Mouse (Mus musculus): ENCODE data around the gene Gpr152. TPM values are rescaled to one million over a fixed set of nuclear protein-coding genes. Genes with fewer than 3 reads are reported as not detected.

The Gpr152 gene
- polyA plus RNA-seq, 1 experiment from 2014 or later = not detected

GRCm38 (mm10) chr19:4184976-4185975, 45.7 kb downstream of the Gpr152 start:
- ATAC-seq (no peak), DNase-seq (ENCODE audit: low read depth, low spot score) (no peak)
- POLR2A ChIA-PET = interaction anchor here (0.6 to 1.0 kb wide), 2 partner anchors 22 to 135 kb away, joined by 3 read pairs; partner anchors contain the start of gene Rps6kb2
- no peaks in the 10 kb centered on the region for H3K27me3 ChIP-seq
- TF ChIP-seq CTCF (IDR thresholded peaks at IDR 0.05) = no peak
- in situ Hi-C loops (cut with MboI; ENCODE audit: low pct_unique_long_range_greater_than_20kb) = no loop called here
- CTCF ChIA-PET = interaction anchor here (1.1 kb wide), 1 partner anchor 10 kb away, joined by 3 read pairs; the partner anchor contains the start of gene Carns1

GRCm38 (mm10) chr19:4187303-4187702, 47.7 kb downstream of the Gpr152 start:
- POLR2A ChIA-PET = no interaction called here
- CTCF ChIA-PET = interaction anchor here (1.2 to 1.7 kb wide), 2 partner anchors 9 to 17 kb away, joined by 4 read pairs; no protein-coding TSS in a partner anchor
- no peaks in the 10 kb centered on the region for H3K27me3 ChIP-seq
- DNase-seq (ENCODE audit: low read depth, low spot score) (no peak), ATAC-seq (no peak)
- in situ Hi-C loops (cut with MboI; ENCODE audit: low pct_unique_long_range_greater_than_20kb) = no loop called here
- TF ChIP-seq CTCF (IDR thresholded peaks at IDR 0.05) = no peak

DNA sequence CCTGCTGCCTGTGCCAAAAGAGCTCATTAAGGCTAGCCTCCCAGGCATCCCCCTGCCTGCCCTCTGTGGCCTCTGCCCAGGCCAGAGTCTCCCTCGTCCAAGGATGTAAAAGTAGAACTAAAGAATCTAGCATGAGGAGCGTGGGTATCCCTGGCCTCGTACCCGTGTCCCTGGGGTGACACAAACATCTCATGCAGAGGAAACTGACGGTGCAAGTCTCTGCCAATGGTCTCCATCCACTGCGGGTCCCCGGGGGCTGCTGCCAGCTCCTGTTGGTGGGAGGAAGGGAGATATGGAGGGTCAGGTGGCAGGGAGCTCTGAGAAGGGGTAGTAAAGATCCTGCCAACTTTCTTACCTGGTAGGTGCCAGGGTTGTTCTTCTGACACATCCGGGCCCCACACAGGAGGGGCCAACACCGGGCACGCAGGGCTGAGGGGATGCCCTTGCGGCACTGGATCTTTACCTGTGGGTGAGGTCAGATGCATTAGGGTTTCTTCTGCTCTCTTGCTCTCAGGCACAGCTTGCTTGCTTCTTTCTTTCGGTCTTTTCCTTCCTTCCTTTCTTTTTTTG, 49.5 kb downstream of the Gpr152 start:
- in situ Hi-C loops (cut with MboI; ENCODE audit: low pct_unique_long_range_greater_than_20kb) = no loop called here
- DNase-seq (ENCODE audit: low read depth, low spot score) (no peak), ATAC-seq (no peak)
- H3K27me3 ChIP-seq = no peaks in the 10 kb centered on the region
- POLR2A ChIA-PET = interaction anchor here (1.3 kb wide), 1 partner anchor 10 kb away, joined by 3 read pairs; no protein-coding TSS in a partner anchor
- CTCF ChIA-PET = interaction anchor here (0.9 kb wide), 1 partner anchor 10 kb away, joined by 3 read pairs; no protein-coding TSS in a partner anchor
- no peak for TF ChIP-seq CTCF (IDR thresholded peaks at IDR 0.05)

GRCm38 (mm10) chr19:4190831-4191334, 51.3 kb downstream of the Gpr152 start, which contains the start of gene Tbc1d10c:
Tbc1d10c (minus strand) TSS chr19:4191284.
- ChIA-PET CTCF (interaction anchor here (2.8 kb wide), 1 partner anchor 18 kb away, joined by 6 read pairs; no protein-coding TSS in a partner anchor), POLR2A (interaction anchor here (0.6 to 2.0 kb wide), 2 partner anchors 21 to 157 kb away, joined by 4 to 22 read pairs; no protein-coding TSS in a partner anchor)
- H3K27me3 ChIP-seq = no peaks in the 10 kb centered on the region
- no peak for TF ChIP-seq CTCF (IDR thresholded peaks at IDR 0.05)
- ATAC-seq (no peak), DNase-seq (ENCODE audit: low read depth, low spot score) (no peak)
- in situ Hi-C loops (cut with MboI; ENCODE audit: low pct_unique_long_range_greater_than_20kb) = no loop called here

DNA sequence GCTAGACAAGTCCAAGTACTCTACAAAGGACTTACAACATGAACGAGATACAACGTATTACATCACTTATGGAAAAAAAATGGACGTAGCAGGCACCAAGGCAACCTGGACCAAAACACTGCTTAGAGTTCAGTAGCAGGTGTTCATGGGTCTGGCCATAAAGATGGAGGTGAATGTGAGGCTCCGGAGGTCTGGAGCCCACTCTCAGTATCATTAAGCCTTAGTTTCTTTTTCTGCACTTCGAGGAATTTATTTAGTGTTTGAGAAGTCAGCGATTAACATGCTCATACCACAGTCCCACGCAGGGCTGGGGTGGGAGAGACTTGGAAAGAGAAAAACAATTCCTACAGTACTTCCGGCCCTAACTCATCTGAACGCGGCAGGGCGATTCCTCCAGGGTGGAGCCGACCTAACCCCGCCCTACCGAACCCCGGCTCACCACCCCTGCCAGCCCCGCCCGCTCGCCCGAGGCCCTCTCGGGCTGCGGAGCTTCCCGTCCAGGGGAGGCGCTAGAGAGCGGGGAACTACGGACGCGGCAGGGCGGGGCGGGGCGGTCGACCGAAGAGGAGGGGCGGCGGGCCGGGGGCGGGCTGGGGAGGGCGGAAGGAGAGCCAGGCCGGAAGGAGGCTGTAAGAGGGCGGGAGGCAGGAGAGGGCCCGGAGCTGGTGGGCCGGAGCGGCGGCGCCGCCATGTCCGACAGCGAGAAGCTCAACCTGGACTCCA, 52.1 kb downstream of the Gpr152 start, which contains the start of gene Ppp1ca:
Ppp1ca (plus strand) TSS at position 538 of the 723 bp plus-strand sequence.
- no peak for TF ChIP-seq CTCF (IDR thresholded peaks at IDR 0.05)
- ChIA-PET POLR2A (interaction anchor here (0.8 to 2.1 kb wide), 8 partner anchors 10 to 62 kb away, joined by 3 to 22 read pairs (median 6); partner anchors contain the start of genes AC109138.7, Clcf1 and Rad9a), CTCF (interaction anchor here (0.5 to 2.8 kb wide), 9 partner anchors 9 to 36 kb away, joined by 3 to 6 read pairs (median 3); no protein-coding TSS in a partner anchor)
- ATAC-seq (peak; percentile 91), DNase-seq (ENCODE audit: low read depth, low spot score) (peak; percentile 66)
- in situ Hi-C loops (cut with MboI; ENCODE audit: low pct_unique_long_range_greater_than_20kb) = no loop called here
- H3K27me3 ChIP-seq = no peaks in the 10 kb centered on the region

- TF ChIP-seq CTCF (IDR thresholded peaks at IDR 0.05) = no peak
- ATAC-seq (no peak), DNase-seq (ENCODE audit: low read depth, low spot score) (no peak)
- in situ Hi-C loops (cut with MboI; ENCODE audit: low pct_unique_long_range_greater_than_20kb) = no loop called here
- POLR2A ChIA-PET = interaction anchor here (0.7 to 2.1 kb wide), 9 partner anchors 9 to 350 kb away, joined by 3 to 22 read pairs (median 5); partner anchors contain the start of genes AC109138.7, Clcf1 and Rad9a
- CTCF ChIA-PET = interaction anchor here (0.7 to 2.8 kb wide), 8 partner anchors 8 to 36 kb away, joined by 3 to 6 read pairs (median 3); no protein-coding TSS in a partner anchor
- no peaks in the 10 kb centered on the region for H3K27me3 ChIP-seq
These were observed 52.8 kb downstream of the Gpr152 start for GRCm38 (mm10) chr19:4192251-4192985.

GRCm38 (mm10) chr19:4193129-4193528, 53.5 kb downstream of the Gpr152 start:
- CTCF ChIA-PET = interaction anchor here (1.0 to 2.8 kb wide), 4 partner anchors 19 to 35 kb away, joined by 3 to 6 read pairs (median 4); no protein-coding TSS in a partner anchor
- POLR2A ChIA-PET = interaction anchor here (1.0 to 2.1 kb wide), 4 partner anchors 8 to 63 kb away, joined by 4 to 16 read pairs (median 6); partner anchors contain the start of genes AC109138.7, Clcf1 and Rad9a
- ATAC-seq (no peak), DNase-seq (ENCODE audit: low read depth, low spot score) (no peak)
- in situ Hi-C loops (cut with MboI; ENCODE audit: low pct_unique_long_range_greater_than_20kb) = no loop called here
- H3K27me3 ChIP-seq = no peaks in the 10 kb centered on the region
- no peak for TF ChIP-seq CTCF (IDR thresholded peaks at IDR 0.05)

GRCm38 (mm10) chr19:4194021-4194724, 54.6 kb downstream of the Gpr152 start:
- ChIA-PET POLR2A (interaction anchor here (1.0 kb wide), 1 partner anchor 24 kb away, joined by 4 read pairs; no protein-coding TSS in a partner anchor), CTCF (interaction anchor here (1.0 kb wide), 1 partner anchor 34 kb away, joined by 3 read pairs; no protein-coding TSS in a partner anchor)
- in situ Hi-C loops (cut with MboI; ENCODE audit: low pct_unique_long_range_greater_than_20kb) = no loop called here
- TF ChIP-seq CTCF (IDR thresholded peaks at IDR 0.05) = no peak
- DNase-seq (ENCODE audit: low read depth, low spot score) = no peak
- H3K27me3 ChIP-seq = no peaks in the 10 kb centered on the region
- no peak for ATAC-seq

Data from Patski (cell line).